Mouse (Mus musculus) limb, embryonic 13.5 days (tissue): ENCODE data around the gene Atf7. TPM values are rescaled to one million over a fixed set of nuclear protein-coding genes. Genes with fewer than 3 reads are reported as not detected.
"Not testable (repeated sequence)": the region's sequence is repeated elsewhere in the genome, so short reads cannot be mapped to it uniquely, and the experiment has no call there.

Experiments
- ATAC-seq: fragments of 200-750 bp; cut with Nextera tagmentation; 2 replicates; pipeline ENCODE4 v1.8.0; 2017; ENCODE audit warnings: low read depth, moderate number of reproducible peaks, moderate TSS enrichment; ENCODE audit not compliant: low FRiP score
- H3K27ac ChIP-seq: fragments of 300-500 bp; sonication (generic); 2 replicates; pipeline ENCODE4 v1.5.1; 2015; ENCODE audit warnings: inconsistent platforms, mild to moderate bottlenecking, moderate library complexity
- H3K27me3 ChIP-seq: fragments of 300-500 bp; sonication (generic); 2 replicates; pipeline ENCODE4 v1.6.1; 2015; ENCODE audit warnings: mild to moderate bottlenecking, inconsistent platforms
- H3K36me3 ChIP-seq: fragments of 300-500 bp; sonication (generic); 2 replicates; pipeline ENCODE4 v1.6.1; 2015; ENCODE audit warnings: inconsistent platforms, mild to moderate bottlenecking, moderate library complexity
- H3K4me1 ChIP-seq: fragments of 300-500 bp; sonication (generic); 2 replicates; pipeline ENCODE4 v1.6.1; 2015; ENCODE audit warnings: inconsistent platforms
- H3K4me2 ChIP-seq: fragments of 300-500 bp; sonication (generic); replicated peaks from 2 replicates; pipeline ENCODE4 v1.6.1; 2015; ENCODE audit warnings: inconsistent platforms, mild to moderate bottlenecking, moderate library complexity
- H3K4me3 ChIP-seq: fragments of 300-500 bp; sonication (generic); 2 replicates; pipeline ENCODE4 v1.5.1; 2015; ENCODE audit warnings: moderate library complexity, mild to moderate bottlenecking, inconsistent platforms
- H3K9ac ChIP-seq: fragments of 300-500 bp; sonication (generic); 2 replicates; pipeline ENCODE4 v1.6.1; 2015; ENCODE audit warnings: mild to moderate bottlenecking, inconsistent platforms
- H3K9me3 ChIP-seq: fragments of 300-500 bp; sonication (generic); 2 replicates; pipeline ENCODE4 v1.6.1; 2016; ENCODE audit warnings: inconsistent platforms
- WGBS: fragments of 180-500 bp; shearing (Covaris S2); methylation state at CpG from one replicate; pipeline ENCODE4 v1.1.7; 2015; 5-methylcytosine and 5-hydroxymethylcytosine counted together
- polyA plus RNA-seq: library from polyadenylated mRNA; unstranded; fragments of >200 nt; fragmentation: Nextera tagmentation; extraction: Ambion mirVana; gene quantifications from 2 replicates; pipeline ENCODE4 v1.2.1, GENCODE M21; 2015

The Atf7 gene
- polyA plus RNA-seq, 1 experiment from 2014 or later, result 47.2 TPM

GRCm38 (mm10) chr15:102656658-102657057 is 31.4 kb upstream of the Atf7 start:
- H3K9ac ChIP-seq, result peak overlapping the region; percentile 35
- ATAC-seq, result peak; percentile 72
- H3K4me2 ChIP-seq, result peak overlapping the region; percentile 41
- no peak overlapping the region for H3K4me3 ChIP-seq
- peaks cover 20% of the 10 kb centered on the region for H3K36me3 ChIP-seq
- H3K27me3 ChIP-seq, result no peaks in the 10 kb centered on the region
- H3K27ac ChIP-seq, result peak overlapping the region; percentile 97
- no peaks in the 10 kb centered on the region for H3K9me3 ChIP-seq
- peaks cover 27% of the 10 kb centered on the region for H3K4me1 ChIP-seq
- 27% methylated on average over 4 of the region's 4 CpGs for WGBS

GRCm38 (mm10) chr15:102651928-102652660 is 26.8 kb upstream of the Atf7 start:
- not testable (repeated sequence) for H3K9me3 ChIP-seq, H3K4me2 ChIP-seq, H3K9ac ChIP-seq, H3K27me3 ChIP-seq, H3K27ac ChIP-seq, ATAC-seq, H3K4me3 ChIP-seq, H3K36me3 ChIP-seq
- 81% methylated on average over 9 of the region's 9 CpGs for WGBS
- H3K4me1 ChIP-seq, result peaks cover 12% of the 10 kb centered on the region

- no peak for ATAC-seq
- H3K4me3 ChIP-seq, result no peak overlapping the region
- no peaks in the 10 kb centered on the region for H3K36me3 ChIP-seq
- no peaks in the 10 kb centered on the region for H3K27me3 ChIP-seq
- H3K9me3 ChIP-seq, result no peaks in the 10 kb centered on the region
- H3K4me1 ChIP-seq, result peaks cover 4% of the 10 kb centered on the region
- H3K4me2 ChIP-seq, result no peak overlapping the region
- no peak overlapping the region for H3K27ac ChIP-seq
- H3K9ac ChIP-seq, result no peak overlapping the region
- WGBS, result 74% methylated on average over 3 of the region's 3 CpGs
Observed at GRCm38 (mm10) chr15:102651107-102651506, 25.8 kb upstream of the Atf7 start.

GRCm38 (mm10) chr15:102635817-102636216 is 10.6 kb upstream of the Atf7 start:
- H3K27me3 ChIP-seq, result no peaks in the 10 kb centered on the region
- 82% methylated on average over 3 of the region's 3 CpGs for WGBS
- H3K9me3 ChIP-seq, result 0 out of 2 replicates have a peak, but pooled peaks cover 5% of the 10 kb centered on the region
- H3K4me2 ChIP-seq, result no peak overlapping the region
- H3K4me3 ChIP-seq, result no peak overlapping the region
- no peak overlapping the region for H3K27ac ChIP-seq
- no peak for ATAC-seq
- no peak overlapping the region for H3K9ac ChIP-seq
- H3K4me1 ChIP-seq, result no peaks in the 10 kb centered on the region
- H3K36me3 ChIP-seq, result no peaks in the 10 kb centered on the region

- H3K27me3 ChIP-seq, result no peaks in the 10 kb centered on the region
- no peak overlapping the region for H3K27ac ChIP-seq
- H3K9me3 ChIP-seq, result 0 out of 2 replicates have a peak, but pooled peaks cover 5% of the 10 kb centered on the region
- no peaks in the 10 kb centered on the region for H3K36me3 ChIP-seq
- H3K4me3 ChIP-seq, result no peak overlapping the region
- no peaks in the 10 kb centered on the region for H3K4me1 ChIP-seq
- no peak for ATAC-seq
- WGBS, result 96% methylated on average over 8 of the region's 8 CpGs
- no peak overlapping the region for H3K4me2 ChIP-seq
- H3K9ac ChIP-seq, result no peak overlapping the region
Observed at GRCm38 (mm10) chr15:102634684-102635083, 9.4 kb upstream of the Atf7 start.

- Histone ChIP-seq H3K4me1 (peaks cover 25% of the 10 kb centered on the region), H3K4me2 (peak overlapping the region; percentile 87), H3K27ac (peak overlapping the region; percentile 98), H3K9me3 (no peaks in the 10 kb centered on the region), H3K27me3 (no peaks in the 10 kb centered on the region), H3K36me3 (0 out of 2 replicates have a peak, but pooled peaks cover 1% of the 10 kb centered on the region), H3K9ac (peak overlapping the region; percentile 79), H3K4me3 (peak overlapping the region; percentile 72)
- ATAC-seq, result peak; percentile 10
- WGBS, result 2% methylated on average over 18 of the region's 18 CpGs
Observed at GRCm38 (mm10) chr15:102625687-102626055, 407 bp upstream of the Atf7 start.

GRCm38 (mm10) chr15:102624291-102624969 is 834 bp downstream of the Atf7 start:
- 2% methylated on average over 17 of the region's 17 CpGs for WGBS
- Histone ChIP-seq H3K36me3 (peaks cover 6% of the 10 kb centered on the region; the same call in 1 of the 2 replicates), H3K4me2 (peak overlapping the region; percentile 87), H3K27me3 (no peaks in the 10 kb centered on the region), H3K9me3 (no peaks in the 10 kb centered on the region), H3K27ac (peak overlapping the region; percentile 98), H3K4me1 (peaks cover 25% of the 10 kb centered on the region), H3K9ac (peak overlapping the region; percentile 79), H3K4me3 (peak overlapping the region; percentile 72)
- ATAC-seq, result no peak

- H3K27me3 ChIP-seq, result no peaks in the 10 kb centered on the region
- no peak for ATAC-seq
- 92% methylated on average over 3 of the region's 3 CpGs for WGBS
- peaks cover 25% of the 10 kb centered on the region for H3K4me1 ChIP-seq
- 0 out of 2 replicates have a peak overlapping the region, but pooled peaks have one; percentile 20 for H3K4me3 ChIP-seq
- peak overlapping the region; percentile 87 for H3K4me2 ChIP-seq
- H3K27ac ChIP-seq, result no peak overlapping the region
- peaks cover 8% of the 10 kb centered on the region; the same call in 1 of the 2 replicates for H3K36me3 ChIP-seq
- no peak overlapping the region for H3K9ac ChIP-seq
- no peaks in the 10 kb centered on the region for H3K9me3 ChIP-seq
Observed at GRCm38 (mm10) chr15:102623121-102623520, 2.1 kb downstream of the Atf7 start.

- H3K4me2 ChIP-seq, result 0 out of 2 replicates have a peak overlapping the region, but pooled peaks have one; percentile 87
Observed at GRCm38 (mm10) chr15:102622536-102622935, 2.7 kb downstream of the Atf7 start.

GRCm38 (mm10) chr15:102620765-102621164 is 4.5 kb downstream of the Atf7 start:
- H3K9me3 ChIP-seq, result no peaks in the 10 kb centered on the region
- no peak overlapping the region for H3K4me3 ChIP-seq
- WGBS, result 85% methylated on average over 1 of the region's 1 CpGs
- no peak for ATAC-seq
- H3K4me2 ChIP-seq, result no peak overlapping the region
- H3K36me3 ChIP-seq, result peaks cover 8% of the 10 kb centered on the region; the same call in 1 of the 2 replicates
- H3K27ac ChIP-seq, result no peak overlapping the region
- no peaks in the 10 kb centered on the region for H3K27me3 ChIP-seq
- no peak overlapping the region for H3K9ac ChIP-seq
- peaks cover 22% of the 10 kb centered on the region for H3K4me1 ChIP-seq

More at GRCm38 (mm10) chr15:102622536-102622935, 2.7 kb downstream of the Atf7 start:
- peaks cover 8% of the 10 kb centered on the region; the same call in 1 of the 2 replicates for H3K36me3 ChIP-seq
- H3K9me3 ChIP-seq, result no peaks in the 10 kb centered on the region
- H3K4me3 ChIP-seq, result no peak overlapping the region
- no peak overlapping the region for H3K27ac ChIP-seq
- H3K4me1 ChIP-seq, result peaks cover 25% of the 10 kb centered on the region
- no peak overlapping the region for H3K9ac ChIP-seq
- H3K27me3 ChIP-seq, result no peaks in the 10 kb centered on the region
- ATAC-seq, result no peak

GRCm38 (mm10) chr15:102619486-102619885 is 5.8 kb downstream of the Atf7 start:
- no peaks in the 10 kb centered on the region for H3K27me3 ChIP-seq
- H3K27ac ChIP-seq, result no peak overlapping the region
- H3K9ac ChIP-seq, result no peak overlapping the region
- WGBS, result 96% methylated on average over 5 of the region's 5 CpGs
- H3K4me2 ChIP-seq, result no peak overlapping the region
- no peak for ATAC-seq
- no peak overlapping the region for H3K4me3 ChIP-seq
- no peaks in the 10 kb centered on the region for H3K9me3 ChIP-seq
- peaks cover 20% of the 10 kb centered on the region for H3K4me1 ChIP-seq
- H3K36me3 ChIP-seq, result peaks cover 8% of the 10 kb centered on the region; the same call in 1 of the 2 replicates

- no peak overlapping the region for H3K9ac ChIP-seq
- 90% methylated on average over 1 of the region's 1 CpGs for WGBS
- H3K9me3 ChIP-seq, result no peaks in the 10 kb centered on the region
- ATAC-seq, result no peak
- no peak overlapping the region for H3K4me2 ChIP-seq
- H3K27me3 ChIP-seq, result no peaks in the 10 kb centered on the region
- peaks cover 8% of the 10 kb centered on the region; the same call in 1 of the 2 replicates for H3K36me3 ChIP-seq
- 0 out of 2 replicates have a peak, but pooled peaks cover 5% of the 10 kb centered on the region for H3K4me1 ChIP-seq
- no peak overlapping the region for H3K4me3 ChIP-seq
- H3K27ac ChIP-seq, result no peak overlapping the region
Observed at GRCm38 (mm10) chr15:102617654-102618053, 7.6 kb downstream of the Atf7 start.
